Mouse (Mus musculus) adrenal gland, postnatal 4 days (tissue): Measurements from ENCODE around the gene Atp8b4. TPM values are rescaled to one million over a fixed set of nuclear protein-coding genes. Genes with fewer than 3 reads are reported as not detected.
A peak's percentile ranks its signal among the peaks of the same experiment; 100 is the strongest.

Experiments
- DNase-seq, 2 experiments: peaks; one replicate each; pipeline ENCODE4 v3.0.0; 2021 to 2022; ENCODE audit warnings: low spot score in 2 of 2, mixed read lengths in 2 of 2
- total RNA-seq, 2 experiments: library from RNA; stranded (reverse); gene quantifications; 2 replicates each; pipeline ENCODE4 v1.2.3; 2021

Gene Atp8b4
- total RNA-seq, 2 experiments from 2014 or later: 0.95 to 1.3 TPM

DNA sequence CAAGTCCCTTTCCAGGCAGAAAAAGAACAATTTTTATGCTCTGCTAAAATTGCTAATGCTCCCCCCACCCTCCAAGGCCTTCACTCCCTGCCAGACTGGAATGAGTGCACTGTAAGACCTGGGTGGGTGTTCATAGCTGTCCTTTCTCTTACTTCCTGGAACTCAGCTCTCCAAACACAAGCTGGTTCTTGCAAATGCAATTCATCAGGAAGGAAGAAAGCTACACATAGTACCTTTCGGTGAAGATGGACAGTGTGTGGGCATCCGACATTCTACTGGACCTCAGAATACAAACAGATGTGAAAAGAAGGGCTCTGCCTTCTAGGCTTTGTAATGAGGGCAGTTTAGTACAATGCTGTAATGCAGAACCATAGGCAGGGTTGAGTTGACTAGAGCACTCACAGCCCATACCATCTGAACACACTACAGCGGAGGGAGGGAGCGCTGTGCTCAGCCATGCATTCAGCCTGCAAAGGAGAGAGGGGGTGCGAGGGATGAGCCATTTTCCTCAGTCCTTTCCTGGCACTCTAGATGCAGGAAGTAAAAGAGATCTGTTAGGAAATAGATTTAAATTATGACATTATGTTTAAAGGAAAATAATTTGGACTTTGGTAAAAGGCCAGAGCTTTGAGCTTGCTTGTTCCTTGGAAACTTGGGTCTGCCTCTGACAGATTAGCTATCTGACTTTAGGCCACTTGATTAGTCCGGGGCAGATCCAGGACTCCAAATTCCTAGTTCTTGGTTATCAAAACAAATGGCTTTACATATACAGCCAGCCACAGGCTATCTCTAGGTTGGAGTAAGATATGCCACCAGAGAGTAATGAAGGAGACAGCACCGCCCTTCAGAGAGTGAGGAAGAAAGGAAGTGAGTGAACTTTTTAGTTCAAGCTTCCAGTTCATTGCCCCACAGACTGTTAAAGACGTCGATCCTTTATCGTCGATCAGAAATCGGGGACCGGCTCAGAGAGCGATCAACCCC, 136.4 kb downstream of the Atp8b4 start:
- DNase-seq: no peak

DNA sequence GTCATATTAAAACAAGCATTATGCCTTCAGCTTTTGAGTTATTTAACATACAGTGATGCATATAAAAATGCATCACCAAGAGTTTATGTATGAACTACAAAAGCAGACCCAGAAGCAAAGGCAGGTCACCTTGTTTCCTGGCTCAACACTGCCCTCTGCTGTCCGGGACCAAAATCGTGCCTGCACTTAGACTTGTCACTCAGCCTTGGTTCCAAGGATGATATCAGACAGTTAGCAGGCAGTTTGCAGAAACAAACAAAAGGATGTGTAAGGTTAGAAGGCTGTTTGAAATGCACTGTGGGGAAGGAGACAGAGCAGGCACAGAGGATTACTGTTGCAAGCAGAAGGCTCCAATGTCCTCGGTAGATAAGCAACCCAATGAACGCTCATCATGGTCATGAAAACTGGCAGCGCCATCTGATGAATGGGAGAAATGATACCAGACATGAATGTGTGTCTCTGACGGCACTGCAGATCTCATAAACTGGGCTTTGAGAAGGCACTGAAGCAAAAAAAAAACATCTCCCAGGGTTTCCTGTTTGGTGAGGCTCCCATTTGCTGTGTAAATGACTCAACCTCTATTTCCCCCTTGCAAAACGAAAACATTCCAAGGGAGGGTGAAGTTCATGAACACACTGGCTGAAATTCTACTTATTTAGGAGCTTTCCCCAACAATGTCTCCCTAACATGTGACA, 137.3 kb downstream of the Atp8b4 start:
- DNase-seq: peak; percentile 78 to 83

DNA sequence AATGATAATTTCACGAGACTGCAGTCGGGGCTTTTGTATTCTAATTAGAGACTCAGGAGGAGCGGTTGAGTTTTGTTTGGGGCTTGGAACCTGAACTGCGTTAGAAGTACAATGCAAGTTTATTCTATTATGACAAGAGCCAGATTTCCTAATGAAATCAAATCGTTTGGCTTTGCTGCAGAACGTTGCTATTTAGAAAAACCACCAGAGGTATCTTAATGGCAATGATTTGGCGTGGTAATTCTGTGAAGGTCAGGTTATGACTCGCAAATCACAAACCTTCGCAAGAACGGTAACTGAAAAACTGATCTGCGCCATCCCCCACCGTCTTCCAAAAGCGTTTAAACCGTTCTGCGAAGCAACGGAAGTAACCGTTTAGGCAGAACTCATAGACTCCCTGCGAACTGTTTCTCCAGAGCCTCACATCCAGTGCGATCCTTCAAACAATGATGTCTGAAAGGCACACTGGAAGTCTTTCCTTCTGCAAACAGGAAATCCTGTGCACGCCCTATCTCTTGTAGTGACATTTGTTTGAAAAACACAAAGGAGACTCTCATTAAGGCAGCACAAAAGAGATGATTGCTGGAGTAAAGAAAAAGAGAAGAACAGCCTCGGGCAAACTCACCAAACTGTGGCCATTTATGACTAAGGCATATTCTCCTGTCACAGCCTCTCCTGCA, 139.2 kb downstream of the Atp8b4 start:
- no peak for DNase-seq

DNA sequence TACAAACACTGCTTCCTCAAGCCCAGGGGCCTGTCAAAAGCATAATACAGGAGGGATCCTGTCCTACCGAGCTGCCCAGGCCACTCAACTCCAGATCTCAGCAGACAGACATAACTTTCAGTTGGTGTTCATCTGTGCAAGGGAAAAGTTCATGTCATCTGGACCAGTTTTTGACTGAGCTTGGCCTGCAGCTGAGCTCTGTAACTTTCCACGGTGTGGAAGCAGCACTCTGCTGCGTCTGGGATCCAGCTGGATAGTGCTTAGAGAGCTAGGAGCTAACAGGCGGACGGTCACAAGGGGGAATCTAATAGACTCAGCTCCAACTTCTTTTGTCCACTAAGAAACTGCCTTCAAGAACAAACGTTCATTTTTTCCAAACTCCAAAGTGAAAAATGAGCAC, 139.8 kb downstream of the Atp8b4 start:
- DNase-seq: no peak

DNA sequence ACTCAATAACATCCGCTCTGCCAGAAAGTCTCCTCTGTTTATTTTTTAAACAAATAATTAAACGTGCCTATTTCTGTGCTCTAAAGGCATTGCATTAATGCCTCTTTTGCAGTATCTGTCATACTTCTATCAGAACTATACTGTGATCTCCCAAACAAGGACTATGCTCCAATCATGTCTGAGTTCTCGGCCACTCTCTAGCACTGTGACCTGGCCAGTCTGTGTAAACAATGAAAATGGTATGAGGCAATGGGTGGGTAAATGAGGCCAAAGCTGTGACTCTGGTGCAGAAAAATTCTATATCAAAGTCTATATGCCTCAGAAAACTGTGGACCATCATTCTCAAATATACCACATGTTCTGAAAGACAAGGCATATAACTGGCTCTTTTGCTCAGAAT, 140.5 kb downstream of the Atp8b4 start:
- DNase-seq: no peak

DNA sequence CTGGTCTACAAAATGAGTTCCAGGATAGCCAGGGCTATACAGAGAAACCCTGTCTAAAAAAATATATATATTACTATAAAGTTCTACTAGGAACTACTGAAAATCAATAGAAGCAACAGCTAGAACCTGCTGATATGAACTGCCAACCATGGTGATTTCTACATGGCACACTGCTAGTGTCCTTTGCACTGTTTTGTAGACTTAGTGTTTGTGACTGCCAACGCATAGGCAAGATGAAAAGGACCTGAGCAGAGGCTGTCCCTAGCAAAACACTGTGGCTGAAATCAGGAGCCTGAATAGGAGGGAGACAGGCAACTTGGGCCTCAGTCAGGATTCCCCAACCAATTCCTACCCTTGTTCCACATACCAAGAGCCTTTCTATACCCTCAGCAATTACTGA, 141.2 kb downstream of the Atp8b4 start:
- no peak for DNase-seq

DNA sequence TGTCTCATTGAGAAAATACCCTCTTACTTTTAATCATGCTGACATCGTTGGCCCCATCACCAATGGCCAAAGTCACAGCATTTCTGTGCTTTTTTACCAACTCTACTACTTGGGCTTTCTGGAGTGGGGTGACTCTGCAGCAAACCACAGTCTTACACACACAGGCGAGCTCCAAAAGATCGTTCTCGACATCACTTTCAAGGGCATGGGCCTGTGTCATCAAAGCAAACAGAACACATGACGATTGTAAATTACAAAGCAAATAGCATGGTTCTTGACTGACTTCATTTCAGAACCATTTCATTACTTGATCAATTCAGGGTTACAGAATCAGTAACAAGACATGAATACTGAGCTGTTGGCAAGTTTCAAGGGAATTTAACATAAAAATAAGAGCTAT, 141.7 kb downstream of the Atp8b4 start:
- no peak for DNase-seq

DNA sequence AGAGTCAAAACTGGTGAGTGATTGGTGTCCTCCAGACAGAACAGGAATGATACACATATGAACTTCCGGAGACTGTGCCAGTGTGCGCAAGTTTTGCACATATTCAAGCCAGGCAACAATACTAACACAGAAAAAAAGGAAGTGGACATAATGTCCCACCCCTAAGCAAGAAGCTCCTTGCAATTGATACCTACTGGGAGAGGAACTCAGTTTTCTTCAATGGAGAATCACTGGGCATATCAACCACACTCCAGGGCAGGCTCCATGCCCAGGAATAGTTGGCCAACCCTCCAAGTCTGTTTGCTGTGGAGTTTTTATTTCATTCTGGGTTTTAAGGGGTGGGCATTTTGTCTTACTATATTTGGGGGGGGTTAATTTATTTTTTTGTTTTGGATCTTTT, 145.2 kb downstream of the Atp8b4 start:
- DNase-seq: no peak

DNA sequence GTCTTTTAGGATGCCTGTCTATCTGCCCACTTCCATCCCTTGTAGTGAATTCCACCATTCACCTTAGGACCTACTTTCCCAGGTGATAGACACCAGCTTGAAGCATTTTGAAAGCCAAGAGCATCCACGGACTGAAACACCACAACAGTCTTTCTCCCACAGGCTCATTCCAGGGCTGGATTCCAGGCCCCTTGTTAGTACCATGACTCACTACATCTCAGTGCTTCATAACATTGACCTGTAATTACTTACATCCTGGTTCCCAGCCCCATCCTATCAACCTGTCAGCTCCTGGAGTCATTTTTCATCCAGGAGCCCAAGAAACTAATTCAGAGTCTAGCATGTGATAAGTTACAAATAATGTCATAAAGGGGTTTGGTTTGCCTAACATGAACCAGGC, 148.7 kb downstream of the Atp8b4 start:
- no peak for DNase-seq

DNA sequence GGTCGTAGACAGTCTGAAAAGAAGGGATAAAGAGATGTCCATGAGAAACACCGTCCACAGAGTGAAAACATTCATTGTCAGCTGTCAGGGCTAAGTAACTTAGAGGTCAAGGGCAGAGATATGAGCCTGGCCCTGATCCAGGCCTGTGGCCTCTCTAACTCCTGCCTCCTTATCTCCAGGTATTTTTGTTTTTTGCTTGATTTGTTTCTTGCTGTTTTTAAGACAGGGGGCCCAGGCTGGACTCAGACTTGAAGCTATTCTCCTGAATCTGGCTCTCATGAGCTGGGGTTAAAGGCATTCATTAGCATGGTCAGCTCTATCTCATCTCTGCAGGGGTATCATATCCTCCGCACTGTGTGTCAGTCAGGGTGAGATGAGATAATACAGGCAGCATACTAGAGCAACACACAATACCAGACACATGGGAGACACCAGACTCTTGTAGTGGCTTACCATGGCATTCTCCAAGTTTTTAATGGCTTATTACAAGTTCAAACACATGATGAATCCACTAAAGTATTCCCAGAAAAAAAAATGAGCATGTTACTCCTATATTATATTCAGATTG, 157.4 kb downstream of the Atp8b4 start:
- no peak for DNase-seq

DNA sequence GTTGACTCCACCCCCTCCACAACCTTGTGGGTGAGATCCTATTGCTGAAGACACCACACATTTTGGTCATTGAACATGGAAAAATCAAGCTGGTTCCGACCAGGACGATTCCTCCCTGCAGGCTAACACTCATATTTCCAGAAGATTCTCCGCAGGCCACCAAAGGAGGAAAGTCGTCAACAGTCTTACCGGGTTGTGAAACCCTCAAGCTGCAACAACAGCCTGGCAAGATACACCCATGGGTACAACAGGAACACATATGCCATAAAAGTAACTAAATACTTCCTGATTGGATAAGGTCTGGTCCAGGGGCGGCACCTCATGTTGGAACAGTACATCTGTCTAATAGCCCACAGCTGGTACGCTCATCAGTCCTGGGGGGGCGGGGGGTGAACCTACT, 159.0 kb downstream of the Atp8b4 start:
- DNase-seq: no peak

DNA sequence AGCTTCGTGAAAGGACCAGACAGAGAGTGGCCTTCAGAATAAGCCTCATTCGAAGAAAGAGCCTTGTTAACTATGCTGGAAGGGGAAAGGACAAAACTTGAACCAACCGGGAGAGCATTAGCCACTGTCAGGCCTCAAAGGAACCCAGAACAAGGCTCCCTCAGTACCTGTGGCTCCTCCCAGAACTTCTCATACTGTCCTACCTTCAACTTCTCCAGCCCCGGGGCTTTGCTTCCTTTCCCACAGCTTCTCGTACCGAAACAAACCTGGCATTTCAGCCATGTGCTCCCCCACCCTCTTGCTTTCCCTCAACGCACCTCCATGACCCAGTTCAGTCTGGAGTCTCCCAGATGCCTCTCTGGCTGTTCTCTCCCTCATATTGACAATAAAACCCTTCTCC, 160.3 kb downstream of the Atp8b4 start:
- DNase-seq: no peak

DNA sequence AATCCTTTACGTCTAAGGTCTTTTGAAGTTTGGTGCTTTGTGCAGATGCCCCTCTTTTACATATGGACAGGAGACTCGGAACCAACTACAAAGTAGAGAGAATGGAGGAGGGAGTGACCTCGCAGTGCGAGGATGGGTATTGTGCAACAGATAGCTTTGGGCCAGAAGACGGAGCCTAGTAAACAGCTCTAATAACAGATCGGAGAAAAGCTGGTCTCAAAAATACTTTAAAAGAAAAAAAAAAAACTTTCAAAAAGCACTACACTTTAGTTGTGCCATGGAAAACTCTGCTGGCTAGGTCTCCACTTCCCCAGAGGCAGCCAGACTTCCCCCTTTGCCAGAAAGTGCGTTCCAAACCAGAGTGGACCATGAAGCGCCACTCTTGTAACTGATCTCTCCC, 161.0 kb downstream of the Atp8b4 start:
- DNase-seq: no peak

DNA sequence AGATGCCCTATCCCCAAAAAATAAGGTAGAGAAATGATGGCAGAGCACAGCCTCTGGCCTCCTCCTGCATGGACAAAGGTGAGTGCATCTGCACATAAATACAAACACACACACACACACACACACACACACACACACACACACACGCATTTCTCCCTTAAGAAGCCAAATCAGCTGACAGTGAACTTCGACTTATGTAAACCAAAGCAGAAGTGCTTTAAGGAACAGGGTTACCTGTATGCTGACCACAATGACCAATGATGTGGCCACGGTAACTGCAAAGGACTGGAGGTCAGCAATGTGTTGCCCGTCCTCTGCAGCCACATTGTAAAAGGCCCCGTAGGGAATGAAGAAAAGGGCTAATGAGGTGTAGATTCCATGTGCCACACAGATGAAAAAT, 163.3 kb downstream of the Atp8b4 start:
- no peak for DNase-seq

DNA sequence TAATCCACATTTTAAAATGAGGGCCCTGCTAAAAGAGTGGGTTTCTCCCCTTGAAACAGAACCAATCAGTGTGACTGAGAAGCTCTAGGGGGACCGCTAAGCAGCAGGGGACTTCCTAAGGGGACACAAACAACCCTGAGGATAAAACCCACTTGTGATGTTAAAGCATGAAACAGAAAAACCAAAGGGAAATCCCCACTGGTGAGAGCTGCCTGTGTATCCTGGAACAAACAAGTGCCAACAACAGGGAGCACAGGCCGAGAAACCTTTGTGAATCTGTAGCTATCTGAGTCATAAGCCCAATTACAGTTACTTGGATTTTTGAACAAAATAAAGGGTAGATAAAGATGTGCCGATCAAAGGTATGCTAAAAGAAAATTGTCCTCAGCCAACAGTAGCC, 168.7 kb downstream of the Atp8b4 start:
- no peak for DNase-seq

DNA sequence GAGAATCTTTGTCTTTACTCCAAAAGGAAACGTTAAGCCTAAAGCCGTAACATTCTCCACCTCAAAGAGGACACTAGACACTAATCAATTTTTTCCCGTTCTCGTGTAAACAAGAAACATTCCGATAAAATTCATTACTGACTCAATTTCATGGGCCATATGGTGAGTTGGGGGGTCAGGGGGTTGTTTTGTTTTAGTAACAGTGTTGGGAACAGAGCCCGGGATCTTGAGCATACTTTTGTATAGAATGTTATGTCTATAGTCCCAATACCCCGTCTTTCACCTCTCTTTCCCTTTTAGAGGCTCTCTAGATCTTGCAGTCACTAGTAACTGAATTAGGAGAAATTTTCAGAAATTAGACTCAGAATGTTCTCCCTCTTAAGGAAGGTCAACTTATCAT, 177.3 kb downstream of the Atp8b4 start:
- no peak for DNase-seq

DNA sequence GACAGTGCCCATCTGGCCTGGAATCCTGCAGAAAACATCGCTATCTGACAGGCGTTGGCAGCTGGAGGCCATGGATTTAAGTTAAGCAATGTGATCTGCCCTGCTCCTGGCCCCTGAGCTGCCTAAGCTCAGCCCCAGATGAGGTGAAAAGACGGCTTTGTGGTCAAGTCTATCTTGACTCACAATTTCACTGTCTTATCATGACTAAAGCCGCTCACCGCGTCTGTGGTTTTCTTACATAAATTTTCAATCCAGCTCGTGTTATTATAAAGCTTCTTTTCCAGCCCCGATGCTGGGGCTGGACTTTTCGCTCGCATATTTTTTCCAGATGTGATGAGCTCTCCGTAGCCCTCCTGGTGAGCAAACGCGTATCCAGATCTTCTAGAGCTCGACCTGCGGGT, 177.8 kb downstream of the Atp8b4 start:
- no peak for DNase-seq

DNA sequence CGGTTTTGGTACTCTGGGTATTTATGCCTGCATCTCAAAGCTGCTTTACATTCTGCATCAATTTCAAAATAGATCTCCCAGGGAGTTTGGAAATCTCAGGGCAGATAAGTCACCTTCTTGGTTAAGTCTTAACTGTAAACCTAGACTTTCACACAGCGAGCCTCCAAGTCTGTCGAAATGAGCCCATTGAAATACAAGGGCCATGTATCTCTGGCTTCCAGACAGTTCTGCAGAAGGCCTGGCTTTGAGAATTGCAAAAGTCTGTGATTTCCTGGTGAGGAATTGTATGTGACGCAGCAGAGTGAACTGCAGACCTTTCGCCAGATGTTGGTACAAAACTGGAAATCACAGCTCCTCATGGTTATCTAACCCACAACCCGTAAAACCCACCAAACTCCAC, 182.4 kb downstream of the Atp8b4 start:
- no peak for DNase-seq

DNA sequence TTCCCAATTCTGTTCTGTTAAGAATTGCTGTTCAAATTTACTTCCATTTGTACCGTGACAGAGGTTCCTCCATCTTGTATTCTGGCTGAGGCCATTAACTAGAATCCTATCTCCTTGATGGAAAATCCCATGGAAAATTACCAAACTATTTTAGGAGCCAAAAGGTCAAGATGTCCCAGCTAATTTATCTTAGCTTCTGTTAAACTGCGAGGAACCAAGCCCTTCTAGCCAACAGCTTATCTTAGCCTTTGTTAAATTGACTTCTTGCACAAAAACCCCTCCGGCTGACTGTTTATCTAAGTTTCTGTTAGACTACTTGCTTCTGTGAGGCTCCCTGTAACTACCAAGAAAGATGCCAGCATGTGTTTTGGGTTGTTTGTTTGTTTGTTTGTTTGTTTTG, 183.5 kb downstream of the Atp8b4 start:
- no peak for DNase-seq

DNA sequence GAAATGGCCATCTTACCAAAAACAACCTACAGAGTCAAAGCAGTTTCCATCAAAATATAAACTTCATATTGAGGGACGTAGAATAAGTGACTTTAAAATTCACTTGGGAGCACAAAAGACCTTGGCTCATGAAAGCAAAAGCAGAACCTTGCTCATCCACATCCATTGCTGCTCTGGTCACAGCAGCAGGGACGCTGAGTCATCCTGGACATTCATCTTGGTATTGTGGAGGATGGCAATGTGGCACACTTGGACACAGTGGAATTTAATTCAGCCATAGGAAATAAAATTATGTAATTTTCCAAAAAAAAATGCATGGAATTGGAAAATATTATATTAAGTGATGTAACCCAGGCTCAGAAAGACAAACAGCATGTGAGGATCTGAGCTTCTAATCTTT, 184.1 kb downstream of the Atp8b4 start:
- DNase-seq: no peak

DNA sequence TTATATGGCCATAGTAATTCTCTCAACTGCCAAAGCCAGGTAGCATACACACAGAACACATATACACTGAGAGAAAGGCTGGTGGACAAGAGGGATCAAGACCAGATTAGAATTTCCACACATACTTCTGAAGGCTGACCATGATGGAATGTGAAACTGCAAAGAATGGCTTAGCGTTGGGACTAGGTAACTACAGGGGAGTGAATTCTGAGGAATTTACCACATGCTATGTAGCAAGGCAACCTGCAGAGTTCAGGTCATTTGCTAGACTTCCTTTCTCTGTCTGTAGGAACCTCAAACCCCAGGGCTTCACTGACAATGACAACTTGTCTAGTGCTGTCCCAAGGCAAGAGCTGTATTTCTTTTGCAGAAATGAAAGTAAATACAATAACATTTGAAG, 189.4 kb downstream of the Atp8b4 start:
- DNase-seq: no peak

DNA sequence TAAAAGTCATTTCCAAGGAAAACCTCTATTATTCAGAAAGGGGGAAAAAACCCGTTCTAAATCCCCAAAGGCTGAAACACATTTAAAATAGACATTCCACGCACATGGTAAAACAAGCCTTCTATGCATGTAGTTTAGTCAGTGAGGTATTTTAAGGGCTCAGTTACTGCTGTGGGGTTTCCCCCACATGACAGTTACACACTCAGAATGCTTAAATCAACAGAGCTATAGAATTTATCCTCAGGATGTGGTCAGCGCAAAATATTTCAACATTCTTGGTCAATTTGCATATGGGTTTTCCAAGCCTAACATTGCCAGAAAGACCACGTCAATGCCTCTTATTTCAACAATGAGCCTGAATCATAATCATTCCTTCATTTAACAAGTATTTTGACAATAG, 190.5 kb downstream of the Atp8b4 start:
- DNase-seq: no peak
